In the genomic region with DNA sequence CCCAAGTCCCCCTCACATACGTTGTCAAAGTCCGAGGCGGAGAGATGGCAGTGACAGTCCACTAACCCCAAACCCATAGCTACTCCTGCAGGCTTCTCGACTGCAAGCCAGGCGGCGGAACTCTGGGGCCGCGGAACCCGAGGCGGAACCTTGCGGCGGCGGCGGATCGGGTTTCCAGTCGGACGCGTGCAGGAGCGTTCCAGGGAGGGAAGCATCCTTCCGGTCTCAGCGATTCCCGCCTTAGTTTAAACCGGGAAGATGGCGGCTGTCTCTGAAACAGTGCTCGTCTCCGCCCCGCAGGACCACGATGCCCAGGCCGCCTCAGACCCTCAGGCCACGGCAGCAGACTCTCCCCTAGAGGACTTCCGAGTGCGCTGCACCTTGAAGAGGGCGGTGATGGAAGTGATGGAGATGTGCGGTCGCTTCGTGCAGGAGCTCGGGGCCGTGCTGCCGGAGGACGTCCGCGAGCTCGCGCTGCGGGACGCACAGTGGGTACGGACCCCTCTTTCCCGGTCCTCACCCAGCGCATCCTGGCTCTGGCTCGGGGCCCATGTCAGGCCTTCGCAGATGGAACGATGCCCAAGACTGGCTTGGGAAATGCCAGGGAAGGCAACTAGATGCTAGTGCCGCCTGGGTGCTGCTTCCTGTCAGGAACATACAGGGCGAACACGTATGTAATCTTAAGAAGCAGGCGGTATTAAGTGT, we compare ENCODE assay signal across 8 mouse cellular contexts. TPM values are rescaled to one million over a fixed set of nuclear protein-coding genes. Genes with fewer than 3 reads are reported as not detected.
DNase-seq lines count a peak whose midpoint lies in the region; ATAC-seq and TF ChIP-seq lines count a peak whose summit lies in the region.

TSS of gene Tatdn3 (minus strand) at position 152 of the 705 bp plus-strand sequence.
TSS of gene Nsl1 (plus strand) at position 232 of the 705 bp plus-strand sequence.

- under 1% methylated on average over 56 of the region's 56 CpGs for WGBS in forebrain, embryonic 14.5 days
- WGBS in liver, postnatal 0 days (ENCODE audit: insufficient replicate concordance), result under 1% methylated on average over 56 of the region's 56 CpGs
- under 1% methylated on average over 56 of the region's 56 CpGs for WGBS in neural tube, embryonic 13.5 days

- peaks cover 4 to 8% of the 10 kb centered on the region in 2 experiments; a peak in 3 of 4 replicates for H3K4me1 ChIP-seq in ES-E14 (ENCODE audit: control insufficient read depth in 2 of 2, insufficient read depth in 2 of 2, low read length in 2 of 2, poor library complexity in 1 of 2)
- peaks cover 9% of the 10 kb centered on the region; the same call in 1 of the 2 replicates for H3K4me1 ChIP-seq in forebrain, embryonic 14.5 days (ENCODE audit: control insufficient read depth, insufficient read depth, low read length)
- H3K4me1 ChIP-seq in liver, postnatal 0 days (ENCODE audit: insufficient read depth), result peaks cover 18% of the 10 kb centered on the region
- H3K4me1 ChIP-seq in neural tube, embryonic 13.5 days (replicated peaks), result peaks cover 18% of the 10 kb centered on the region

- no peaks in the 10 kb centered on the region for H3K9me3 ChIP-seq in ES-E14 (ENCODE audit: control insufficient read depth, insufficient read depth, low read depth, low read length)
- H3K9me3 ChIP-seq in forebrain, embryonic 14.5 days (replicated peaks; ENCODE audit: control insufficient read depth, low read length), result no peaks in the 10 kb centered on the region
- H3K9me3 ChIP-seq in liver, postnatal 0 days (ENCODE audit: low read length), result no peaks in the 10 kb centered on the region
- H3K9me3 ChIP-seq in neural tube, embryonic 13.5 days, result no peaks in the 10 kb centered on the region

- in situ Hi-C loops in ES-E14 (cut with MboI; ENCODE audit: low sequenced_read_pairs in 2 of 2, unreplicated experiment in 2 of 2), result no loop called here

- H3K27ac ChIP-seq in ES-E14 (ENCODE audit: insufficient read depth, low read depth, low read length, poor library complexity, severe bottlenecking), result peak within 1 kb of the TSS; percentile 67; the same call in 1 of the 2 replicates
- peak within 1 kb of the TSS; percentile 48; the same call in 1 of the 2 replicates for H3K27ac ChIP-seq in forebrain, embryonic 14.5 days (ENCODE audit: low read depth, low read length)
- peak within 1 kb of the TSS; percentile 73; the same call in 1 of the 2 replicates for H3K27ac ChIP-seq in liver, postnatal 0 days (ENCODE audit: low read depth)
- H3K27ac ChIP-seq in neural tube, embryonic 13.5 days (replicated peaks), result peak within 1 kb of the TSS; percentile 52

- peak within 1 kb of the TSS; percentile 97 for H3K9ac ChIP-seq in ES-E14 (ENCODE audit: insufficient read depth, low read depth, low read length, poor library complexity, severe bottlenecking)
- H3K9ac ChIP-seq in forebrain, embryonic 14.5 days (ENCODE audit: low read length), result peak within 1 kb of the TSS; percentile 71
- H3K9ac ChIP-seq in liver, postnatal 0 days (replicated peaks), result peak within 1 kb of the TSS; percentile 85
- peak within 1 kb of the TSS; percentile 80 for H3K9ac ChIP-seq in neural tube, embryonic 13.5 days

- TF ChIP-seq EP300 in liver, postnatal 0 days (IDR thresholded peaks at IDR 0.05; ENCODE audit: low read depth), result no peak; the same call in 1 of the 2 replicates

- intact Hi-C loops in heart, postnatal 14 days (cut with DNase I), result no loop called here

- DNase-seq in ES-E14 (ENCODE audit: low read depth, low spot score), result peak; percentile 75
- DNase-seq in cerebellum, adult 11 months, result peak; percentile 87
- DNase-seq in forebrain, embryonic 14.5 days (ENCODE audit: low spot score), result peak; percentile 91
- peak; percentile 93 to 95 for DNase-seq in heart, postnatal 14 days
- DNase-seq in layer of hippocampus, adult 11-12 months (ENCODE audit: low spot score), result peak; percentile 83
- peak; percentile 92 for DNase-seq in liver, postnatal 0 days
- peak; percentile 71 for DNase-seq in telencephalon, adult 2 months (ENCODE audit: low read depth, low spot score)

- peak within 1 kb of the TSS; percentile 93 to 99 for H3K4me3 ChIP-seq in ES-E14 (ENCODE audit: insufficient read depth in 1 of 2, low read depth in 1 of 2, low read length in 2 of 2, poor library complexity in 1 of 2, severe bottlenecking in 1 of 2)
- H3K4me3 ChIP-seq in forebrain, embryonic 14.5 days (ENCODE audit: low read depth, low read length), result peak within 1 kb of the TSS; percentile 74
- peak within 1 kb of the TSS; percentile 94 for H3K4me3 ChIP-seq in liver, postnatal 0 days (ENCODE audit: low read depth, low read length)
- H3K4me3 ChIP-seq in neural tube, embryonic 13.5 days, result peak within 1 kb of the TSS; percentile 71

- peaks cover 14% of the 10 kb centered on the region for H3K36me3 ChIP-seq in ES-E14 (ENCODE audit: control insufficient read depth, insufficient read depth, low read length, poor library complexity, severe bottlenecking)
- peaks cover 14% of the 10 kb centered on the region; the same call in 1 of the 2 replicates for H3K36me3 ChIP-seq in forebrain, embryonic 14.5 days (ENCODE audit: control insufficient read depth, insufficient read depth, low read length)
- H3K36me3 ChIP-seq in liver, postnatal 0 days (replicated peaks; ENCODE audit: insufficient read depth, low read length), result peaks cover 14% of the 10 kb centered on the region
- H3K36me3 ChIP-seq in neural tube, embryonic 13.5 days, result no peaks in the 10 kb centered on the region

- ATAC-seq in forebrain, embryonic 14.5 days, result peak; percentile 96
- peak; percentile 94 for ATAC-seq in liver, postnatal 0 days
- peak; percentile 95 for ATAC-seq in neural tube, embryonic 13.5 days (ENCODE audit: low read depth)

- TF ChIP-seq CTCF in liver, postnatal 0 days (IDR thresholded peaks at IDR 0.05; ENCODE audit: low read depth), result peak; percentile 46

- no peaks in the 10 kb centered on the region for H3K27me3 ChIP-seq in forebrain, embryonic 14.5 days (replicated peaks; ENCODE audit: control insufficient read depth, insufficient read depth, low read length)
- no peaks in the 10 kb centered on the region for H3K27me3 ChIP-seq in liver, postnatal 0 days (ENCODE audit: insufficient read depth, low read length)
- H3K27me3 ChIP-seq in neural tube, embryonic 13.5 days, result no peaks in the 10 kb centered on the region

- H3K4me2 ChIP-seq in forebrain, embryonic 14.5 days (ENCODE audit: low read length), result peak within 1 kb of the TSS; percentile 79
- H3K4me2 ChIP-seq in liver, postnatal 0 days (ENCODE audit: low read depth, low read length), result peak within 1 kb of the TSS; percentile 92
- H3K4me2 ChIP-seq in neural tube, embryonic 13.5 days, result peak within 1 kb of the TSS; percentile 88

TF ChIP-seq in ES-E14, 5 proteins besides CTCF, POLR2A, EP300 and RAD21:
- TF ChIP-seq HCFC1 (IDR thresholded peaks at IDR 0.05; ENCODE audit: borderline replicate concordance, insufficient read depth, low read length) (peak; percentile 87; the same call in 1 of the 2 replicates), CHD2 (IDR thresholded peaks at IDR 0.05; ENCODE audit: low read depth, low read length) (0 out of 2 replicates have a peak, but pooled peaks have one; percentile 27), ZC3H11A (IDR thresholded peaks at IDR 0.05; ENCODE audit: borderline replicate concordance, low read depth, low read length) (no peak), ZNF384 (IDR thresholded peaks at IDR 0.05; ENCODE audit: low read depth, low read length) (no peak)

RNA-seq across cellular contexts. Expression of gene Tatdn3, which starts in this region (rescaled TPM):
- 11.8 TPM in 2 replicates for total RNA-seq in ES-E14 (2012; rRNA removed)
- 10.0 and 10.4 TPM in 2 replicates for polyA plus RNA-seq in forebrain, embryonic 14.5 days (2014; fragmentation: Nextera tagmentation; extraction: Ambion mirVana)
- total RNA-seq in heart, postnatal 14 days (2021), result 10 to 100 TPM; 14.4 to 20.7 TPM
- 6.0 and 6.5 TPM in 2 replicates for polyA plus RNA-seq in liver, postnatal 0 days (2015; fragmentation: Nextera tagmentation; extraction: Ambion mirVana)
- 16.6 and 17.5 TPM in 2 replicates for polyA plus RNA-seq in neural tube, embryonic 13.5 days (2015; fragmentation: Nextera tagmentation; extraction: Ambion mirVana)

RNA-seq across cellular contexts. Expression of gene Nsl1, which starts in this region (rescaled TPM):
- 24.3 and 26.1 TPM in 2 replicates for total RNA-seq in ES-E14 (2012; rRNA removed)
- 6.9 and 7.3 TPM in 2 replicates for polyA plus RNA-seq in forebrain, embryonic 14.5 days (2014; fragmentation: Nextera tagmentation; extraction: Ambion mirVana)
- 1 to 10 TPM in 1 of 2 experiments, under 1 TPM in 1; 0.65 to 1.4 TPM for total RNA-seq in heart, postnatal 14 days (2021)
- 5.2 and 5.7 TPM in 2 replicates for polyA plus RNA-seq in liver, postnatal 0 days (2015; fragmentation: Nextera tagmentation; extraction: Ambion mirVana)
- polyA plus RNA-seq in neural tube, embryonic 13.5 days (2015; fragmentation: Nextera tagmentation; extraction: Ambion mirVana), result 4.6 and 4.9 TPM in 2 replicates

Comparison
In these comparisons a context has a peak if more than half of its experiments do, and no peak if none do; other contexts are left out.
1. Peak in every context shown above with its lines: DNase-seq, ATAC-seq, H3K4me3 ChIP-seq and H3K27ac ChIP-seq.
2. RNA of gene Nsl1 (total RNA-seq): 24.3 to 26.1 TPM in ES-E14; 0.65 to 1.4 TPM in heart, postnatal 14 days; every median in the first group is over 10 times any median in the second.